ENCODE assay signal across 16 mouse cellular contexts in the genomic region with DNA sequence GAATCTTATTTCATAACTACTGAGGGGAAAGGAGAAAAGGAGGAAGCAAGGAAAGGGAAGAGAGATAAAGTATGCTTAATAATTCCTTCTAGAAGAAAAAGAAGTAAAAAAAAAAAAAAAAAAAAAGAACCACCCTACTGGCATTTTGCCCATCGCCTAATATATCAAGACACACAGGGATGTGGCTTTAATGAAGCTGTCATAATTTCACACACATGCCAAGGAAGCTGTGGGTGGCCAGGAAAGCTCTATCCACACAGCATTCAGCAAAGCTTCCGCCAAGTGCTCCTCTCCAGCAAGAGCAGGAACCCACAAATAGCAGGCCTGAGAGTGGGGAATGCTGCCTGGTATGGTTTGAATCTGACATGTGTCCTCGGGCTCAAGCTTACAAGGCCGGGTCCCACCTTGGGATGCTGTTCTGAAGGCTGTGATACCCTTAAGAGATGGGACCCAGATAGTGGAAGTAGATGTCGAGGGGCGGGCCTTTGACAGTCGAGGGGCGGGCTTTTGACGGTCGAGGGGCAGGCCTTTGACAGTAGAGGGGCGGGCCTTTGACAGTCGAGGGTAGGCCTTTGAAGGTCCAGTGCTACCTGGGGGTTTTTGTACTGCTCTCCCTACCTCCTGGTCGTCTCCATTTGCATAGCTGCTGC.
DNase-seq lines count a peak whose midpoint lies in the region; ATAC-seq and TF ChIP-seq lines count a peak whose summit lies in the region.
"Had no signal": no experiment of that assay in that cellular context is flagged by ENCODE, and none has a peak within 500 bp of the region (broad histone marks: within the 10 kb centered on the region; RNA-seq: fewer than 3 reads in every experiment).

No protein-coding gene starts in this region.

- TF ChIP-seq EP300 in lung, postnatal 0 days (IDR thresholded peaks at IDR 0.05), result no peak

- H3K9me3 ChIP-seq in hindbrain, embryonic 14.5 days (ENCODE audit: control insufficient read depth, low read length), result no peaks in the 10 kb centered on the region
- H3K9me3 ChIP-seq in hindbrain, embryonic 13.5 days, result no peaks in the 10 kb centered on the region
- no peaks in the 10 kb centered on the region for H3K9me3 ChIP-seq in lung, embryonic 14.5 days (ENCODE audit: low read depth, low read length)
- H3K9me3 ChIP-seq in lung, postnatal 0 days (ENCODE audit: low read length), result no peaks in the 10 kb centered on the region
- H3K9me3 ChIP-seq: embryonic facial prominence, embryonic 15.5 days; forebrain, embryonic 15.5 days; liver, embryonic 12.5 days had no signal

- H3K4me1 ChIP-seq in hindbrain, embryonic 14.5 days (replicated peaks; ENCODE audit: control insufficient read depth, insufficient read depth, low read length), result no peaks in the 10 kb centered on the region
- no peaks in the 10 kb centered on the region for H3K4me1 ChIP-seq in hindbrain, embryonic 13.5 days (replicated peaks)
- H3K4me1 ChIP-seq in lung, embryonic 14.5 days (ENCODE audit: insufficient read depth), result no peaks in the 10 kb centered on the region
- H3K4me1 ChIP-seq in lung, postnatal 0 days (ENCODE audit: insufficient read depth, low read depth, low read length), result no peaks in the 10 kb centered on the region
- H3K4me1 ChIP-seq: forebrain, embryonic 15.5 days; liver, embryonic 12.5 days had no signal

- no peak for TF ChIP-seq CTCF in lung, embryonic 14.5 days (IDR thresholded peaks at IDR 0.05; ENCODE audit: low read depth)
- no peak for TF ChIP-seq CTCF in lung, postnatal 0 days (IDR thresholded peaks at IDR 0.05)

- DNase-seq in hindbrain, embryonic 14.5 days (ENCODE audit: low spot score), result peak; percentile 44
- peak; percentile 65 for DNase-seq in lung, embryonic 14.5 days
- no peak for DNase-seq in lung, postnatal 0 days (ENCODE audit: low spot score)
- peak; percentile 37 for DNase-seq in MEL-GATA-1-ER (ENCODE audit: extremely low read depth, low read depth)
- DNase-seq in thymus, postnatal 25 days, result no peak
- no peak for DNase-seq in yolk sac, embryonic 10.5 days (ENCODE audit: low spot score)
- DNase-seq: cerebellum, adult 9-11 months; lung, postnatal 36 days had no signal

- H3K9ac ChIP-seq in hindbrain, embryonic 14.5 days, result no peak overlapping the region
- no peak overlapping the region for H3K9ac ChIP-seq in hindbrain, embryonic 13.5 days
- no peak overlapping the region for H3K9ac ChIP-seq in lung, embryonic 14.5 days
- H3K9ac ChIP-seq in lung, postnatal 0 days (replicated peaks; ENCODE audit: low read depth), result no peak overlapping the region
- H3K9ac ChIP-seq: embryonic facial prominence, embryonic 15.5 days; forebrain, embryonic 15.5 days; liver, embryonic 12.5 days had no signal

- no peaks in the 10 kb centered on the region for H3K36me3 ChIP-seq in hindbrain, embryonic 14.5 days (replicated peaks; ENCODE audit: control insufficient read depth, insufficient read depth)
- H3K36me3 ChIP-seq in hindbrain, embryonic 13.5 days, result no peaks in the 10 kb centered on the region
- H3K36me3 ChIP-seq in lung, embryonic 14.5 days (ENCODE audit: insufficient read depth), result no peaks in the 10 kb centered on the region
- no peaks in the 10 kb centered on the region for H3K36me3 ChIP-seq in lung, postnatal 0 days (ENCODE audit: insufficient read depth, low read length)
- H3K36me3 ChIP-seq: embryonic facial prominence, embryonic 15.5 days; forebrain, embryonic 15.5 days; liver, embryonic 12.5 days had no signal

- 62% methylated on average over 13 of the region's 13 CpGs for WGBS in hindbrain, embryonic 14.5 days
- 63% methylated on average over 13 of the region's 13 CpGs for WGBS in hindbrain, embryonic 13.5 days
- 53% methylated on average over 13 of the region's 13 CpGs for WGBS in lung, embryonic 14.5 days
- 54% methylated on average over 13 of the region's 13 CpGs for WGBS in lung, postnatal 0 days

- H3K4me2 ChIP-seq in hindbrain, embryonic 14.5 days (replicated peaks), result no peak overlapping the region
- no peak overlapping the region for H3K4me2 ChIP-seq in hindbrain, embryonic 13.5 days
- H3K4me2 ChIP-seq in lung, embryonic 14.5 days, result no peak overlapping the region
- no peak overlapping the region for H3K4me2 ChIP-seq in lung, postnatal 0 days (replicated peaks; ENCODE audit: low read depth, low read length)
- H3K4me2 ChIP-seq: embryonic facial prominence, embryonic 15.5 days; forebrain, embryonic 15.5 days; liver, embryonic 12.5 days had no signal

- no peak overlapping the region for H3K27ac ChIP-seq in hindbrain, embryonic 14.5 days
- H3K27ac ChIP-seq in hindbrain, embryonic 13.5 days, result no peak overlapping the region
- H3K27ac ChIP-seq in lung, embryonic 14.5 days (ENCODE audit: low read depth), result no peak overlapping the region
- H3K27ac ChIP-seq in lung, postnatal 0 days (ENCODE audit: low read length), result no peak overlapping the region
- H3K27ac ChIP-seq: embryonic facial prominence, embryonic 15.5 days; forebrain, embryonic 15.5 days; left cerebral cortex, adult 2 months; liver, embryonic 12.5 days had no signal

- H3K4me3 ChIP-seq in hindbrain, embryonic 14.5 days (replicated peaks; ENCODE audit: low read length), result no peak overlapping the region
- no peak overlapping the region for H3K4me3 ChIP-seq in hindbrain, embryonic 13.5 days
- H3K4me3 ChIP-seq in lung, embryonic 14.5 days (ENCODE audit: low read depth, low read length), result no peak overlapping the region
- H3K4me3 ChIP-seq in lung, postnatal 0 days (ENCODE audit: low read depth, low read length), result no peak overlapping the region
- H3K4me3 ChIP-seq: embryonic facial prominence, embryonic 15.5 days; forebrain, embryonic 15.5 days; left cerebral cortex, adult 2 months; liver, embryonic 12.5 days had no signal

- ATAC-seq in hindbrain, embryonic 14.5 days (ENCODE audit: low FRiP score), result no peak; the same call in 1 of the 2 replicates
- no peak for ATAC-seq in hindbrain, embryonic 13.5 days (ENCODE audit: low FRiP score)
- ATAC-seq in lung, embryonic 14.5 days (ENCODE audit: insufficient read depth), result no peak
- ATAC-seq in lung, postnatal 0 days, result no peak
- ATAC-seq in common myeloid progenitor, adult 5-6 weeks (replicated peaks; ENCODE audit: low read depth, poor library complexity, severe bottlenecking), result peak; percentile 87
- ATAC-seq: forebrain, embryonic 15.5 days; inflammation-experienced regulatory T-cells, adult 6 months; liver, embryonic 12.5 days had no signal

- H3K27me3 ChIP-seq in hindbrain, embryonic 14.5 days (ENCODE audit: control insufficient read depth, insufficient read depth, low read length), result no peaks in the 10 kb centered on the region
- 0 out of 2 replicates have a peak, but pooled peaks cover 3% of the 10 kb centered on the region for H3K27me3 ChIP-seq in hindbrain, embryonic 13.5 days
- no peaks in the 10 kb centered on the region for H3K27me3 ChIP-seq in lung, embryonic 14.5 days (ENCODE audit: insufficient read depth, low read length)
- no peaks in the 10 kb centered on the region for H3K27me3 ChIP-seq in lung, postnatal 0 days (replicated peaks; ENCODE audit: insufficient read depth, low read length)
- H3K27me3 ChIP-seq: CH12.LX; forebrain, embryonic 15.5 days; liver, embryonic 12.5 days had no signal

Comparison
In these comparisons a context has a peak if more than half of its experiments do, and no peak if none do; other contexts are left out.
1. DNase-seq: peak in hindbrain, embryonic 14.5 days (single experiment), lung, embryonic 14.5 days (single experiment) and MEL-GATA-1-ER (single experiment); none in lung, postnatal 0 days (single experiment), thymus, postnatal 25 days (single experiment) and yolk sac, embryonic 10.5 days (single experiment).